Mouse (Mus musculus): Measurements from ENCODE around the gene Rnf5. TPM values are rescaled to one million over a fixed set of nuclear protein-coding genes. Genes with fewer than 3 reads are reported as not detected.

The Rnf5 gene
- total RNA-seq, 2 experiments from 2014 or later = 85.7 to 92.9 TPM

GRCm38 (mm10) chr17:34637459-34637858, 34.0 kb upstream of the Rnf5 start:
- DNase-seq (ENCODE audit: low spot score in 2 of 2) = no peak

GRCm38 (mm10) chr17:34635671-34636070, 32.2 kb upstream of the Rnf5 start:
- no peak for DNase-seq (ENCODE audit: low spot score in 2 of 2)

GRCm38 (mm10) chr17:34632261-34632691, 28.8 kb upstream of the Rnf5 start:
- peak; percentile 80 to 93 for DNase-seq (ENCODE audit: low spot score in 2 of 2)

GRCm38 (mm10) chr17:34631647-34632046, 28.2 kb upstream of the Rnf5 start:
- no peak for DNase-seq (ENCODE audit: low spot score in 2 of 2)

- DNase-seq (ENCODE audit: low spot score in 2 of 2) = no peak
Measured at GRCm38 (mm10) chr17:34630761-34631301, 27.3 kb upstream of the Rnf5 start.

GRCm38 (mm10) chr17:34629796-34630603, 26.5 kb upstream of the Rnf5 start:
- DNase-seq (ENCODE audit: low spot score in 2 of 2) = no peak

GRCm38 (mm10) chr17:34629221-34629751, 25.8 kb upstream of the Rnf5 start, which contains the start of gene Prrt1:
Prrt1 (plus strand) TSS chr17:34629533.
- peak in 1 of 2 experiments; percentile 76 for DNase-seq (ENCODE audit: low spot score in 2 of 2)

- no peak for DNase-seq (ENCODE audit: low spot score in 2 of 2)
Measured at GRCm38 (mm10) chr17:34628644-34628967, 25.1 kb upstream of the Rnf5 start.

GRCm38 (mm10) chr17:34627943-34628643, 24.6 kb upstream of the Rnf5 start, which contains the start of gene Ppt2:
Ppt2 (minus strand) TSS chr17:34628510.
- DNase-seq (ENCODE audit: low spot score in 2 of 2) = no peak

- DNase-seq (ENCODE audit: low spot score in 2 of 2) = peak; percentile 85 to 91
Measured at GRCm38 (mm10) chr17:34627093-34627942, 23.8 kb upstream of the Rnf5 start.

- DNase-seq (ENCODE audit: low spot score in 2 of 2) = no peak
Measured at GRCm38 (mm10) chr17:34626773-34627092, 23.2 kb upstream of the Rnf5 start.

GRCm38 (mm10) chr17:34626062-34626772, 22.7 kb upstream of the Rnf5 start:
- no peak for DNase-seq (ENCODE audit: low spot score in 2 of 2)

GRCm38 (mm10) chr17:34624981-34625380, 21.5 kb upstream of the Rnf5 start:
- DNase-seq (ENCODE audit: low spot score in 2 of 2) = no peak

- no peak for DNase-seq (ENCODE audit: low spot score in 2 of 2)
Measured at GRCm38 (mm10) chr17:34623161-34623560, 19.7 kb upstream of the Rnf5 start.

- DNase-seq (ENCODE audit: low spot score in 2 of 2) = no peak
Measured at GRCm38 (mm10) chr17:34621006-34621405, 17.5 kb upstream of the Rnf5 start.

- no peak for DNase-seq (ENCODE audit: low spot score in 2 of 2)
Measured at GRCm38 (mm10) chr17:34618999-34619398, 15.5 kb upstream of the Rnf5 start.

GRCm38 (mm10) chr17:34615871-34616270, 12.4 kb upstream of the Rnf5 start, which contains the start of gene Egfl8:
Egfl8 (minus strand) TSS chr17:34615971.
- no peak for DNase-seq (ENCODE audit: low spot score in 2 of 2)

- no peak for DNase-seq (ENCODE audit: low spot score in 2 of 2)
Measured at GRCm38 (mm10) chr17:34613830-34614229, 10.3 kb upstream of the Rnf5 start.

GRCm38 (mm10) chr17:34613054-34613645, 9.7 kb upstream of the Rnf5 start:
- no peak for DNase-seq (ENCODE audit: low spot score in 2 of 2)

- no peak for DNase-seq (ENCODE audit: low spot score in 2 of 2)
Measured at GRCm38 (mm10) chr17:34611050-34611449, 7.6 kb upstream of the Rnf5 start.
